Mouse (Mus musculus): ENCODE measurements around the gene Olfr1299.

Gene Olfr1299

GRCm38 (mm10) chr2:111661119-111661518 is at the start of gene Olfr1299:
Gene Olfr1299, plus strand, starts transcription at chr2:111661419.
- DNase-seq, result no peak

GRCm38 (mm10) chr2:111626397-111626796 is 34.8 kb upstream of the Olfr1299 start, which contains the start of gene Olfr1297:
Gene Olfr1297, minus strand, starts transcription at chr2:111626497.
- no peak for DNase-seq

- no peak for DNase-seq
Measured at GRCm38 (mm10) chr2:111649101-111649500, 12.1 kb upstream of the Olfr1299 start, which contains the start of gene Olfr1298. Gene Olfr1298, minus strand, starts transcription at chr2:111649201.

All from spleen, adult 18-20 months (tissue).